Mouse (Mus musculus): ENCODE measurements at regions not wholly inside any gene's neighbourhood (a gene's known extent, or its start where the extent isn't known, plus 50 kb on each side); places are given as distances from the start of the nearest gene placed in this dataset.
"Not testable (repeated sequence)": the region's sequence is repeated elsewhere in the genome, so short reads cannot be mapped to it uniquely, and the experiment has no call there.

- peak; percentile 24 for DNase-seq (ENCODE audit: low read depth, low spot score)
These were observed 813.4 kb upstream of the 4931417E11Rik start for GRCm38 (mm10) chr6:74282842-74283241.

- DNase-seq (ENCODE audit: low read depth, low spot score), result no peak
These were observed 804.8 kb upstream of the 4931417E11Rik start for GRCm38 (mm10) chr6:74274232-74274631.

- DNase-seq (ENCODE audit: low read depth, low spot score), result peak; percentile 95
These were observed 801.9 kb upstream of the 4931417E11Rik start for GRCm38 (mm10) chr6:74271156-74271897.

GRCm38 (mm10) chr6:74266601-74267000, 797.1 kb upstream of the 4931417E11Rik start:
- DNase-seq (ENCODE audit: low read depth, low spot score), result not testable (repeated sequence)
